In genomic region chr1:140476921-140477320, GRCm38 (mm10) we compare ENCODE assay signal across 19 mouse cellular contexts.
A peak's percentile ranks its signal among the peaks of the same experiment; 100 is the strongest.
DNase-seq lines count a peak whose midpoint lies in the region; ATAC-seq and TF ChIP-seq lines count a peak whose summit lies in the region.
"Had no signal": no experiment of that assay in that cellular context is flagged by ENCODE, and none has a peak within 500 bp of the region (broad histone marks: within the 10 kb centered on the region; RNA-seq: fewer than 3 reads in every experiment).

No protein-coding gene starts in this region.

- H3K4me3 ChIP-seq in layer of hippocampus, adult 2 months: no peak overlapping the region
- H3K4me3 ChIP-seq: embryonic facial prominence, embryonic 13.5 days; forebrain, embryonic 13.5 days; heart, adult 2 months; heart, embryonic 15.5 days had no signal

- ATAC-seq in activated CD4-positive, CD25-positive, alpha-beta regulatory T cell, adult 4 months: no peak
- ATAC-seq: forebrain, embryonic 13.5 days had no signal

- DNase-seq in layer of hippocampus, adult 18-20 months (ENCODE audit: low spot score in 2 of 2): peak; percentile 35 to 76
- no peak for DNase-seq in layer of hippocampus, postnatal 25 days (ENCODE audit: extremely low spot score in 1 of 2, low spot score in 1 of 2)
- peak; percentile 65 for DNase-seq in brain, adult 2 months (ENCODE audit: low read depth, low spot score)
- peak; percentile 37 to 67 for DNase-seq in layer of hippocampus, adult 2 months (ENCODE audit: low spot score in 2 of 2)
- DNase-seq in layer of hippocampus, postnatal 14 days (ENCODE audit: low spot score in 2 of 2): peak; percentile 4 to 67
- DNase-seq in kidney, postnatal 10 days: no peak
- DNase-seq: adrenal gland, adult 8-10 months; adrenal gland, postnatal 36 days; cerebellum, adult 11 months; cerebellum, adult 9-10 months; cerebellum, postnatal 25 days; gastrocnemius, postnatal 10 days; heart, adult 2 months; heart, postnatal 14 days had no signal

- H3K27ac ChIP-seq in layer of hippocampus, adult 2 months: peak overlapping the region; percentile 75
- H3K27ac ChIP-seq: embryonic facial prominence, embryonic 13.5 days; forebrain, embryonic 13.5 days; heart, adult 2 months; heart, embryonic 15.5 days; hindbrain, embryonic 14.5 days had no signal

- no peak for TF ChIP-seq CTCF in layer of hippocampus, adult 2 months (conservative IDR thresholded peaks at IDR 0.05)

Comparison
In these comparisons a context has a peak if more than half of its experiments do, and no peak if none do; other contexts are left out.
1. DNase-seq: peak in layer of hippocampus, adult 18-20 months (2 of 2), brain, adult 2 months (single experiment), layer of hippocampus, adult 2 months (2 of 2) and layer of hippocampus, postnatal 14 days (2 of 2); none in layer of hippocampus, postnatal 25 days (0 of 2) and kidney, postnatal 10 days (single experiment).